Mouse (Mus musculus) liver, embryonic 14.5 days (tissue): ENCODE data around the gene Emx1.

Experiments used
- CTCF ChIP-seq: IDR thresholded peaks from 2 replicates; pipeline ENCODE4 v1.5.1; 2016; ENCODE audit warnings: antibody characterized with exemption, low read depth, control low read depth
- EP300 ChIP-seq: IDR thresholded peaks from 2 replicates; pipeline ENCODE4 v1.6.1; 2016; ENCODE audit warnings: antibody characterized with exemption, low read depth

- TF ChIP-seq CTCF: no peak
- TF ChIP-seq EP300: no peak
Observed at GRCm38 (mm10) chr6:85222551-85222950, 35.3 kb downstream of the Emx1 start.
